Mouse (Mus musculus) gonadal fat pad, adult 2 months (tissue): Measurements from ENCODE around the gene Ufl1. TPM values are rescaled to one million over a fixed set of nuclear protein-coding genes. Genes with fewer than 3 reads are reported as not detected.
"Not testable (repeated sequence)": the region's sequence is repeated elsewhere in the genome, so short reads cannot be mapped to it uniquely, and the experiment has no call there.

Experiments
- DNase-seq: peaks from one replicate; pipeline ENCODE4 v3.0.0-alpha.2; 2012; ENCODE audit warnings: low read depth
- polyA plus RNA-seq: library from polyadenylated mRNA; depleted of rRNA; stranded (reverse); fragments of >200 nt; gene quantifications from 2 replicates; pipeline ENCODE4 v1.2.3, GENCODE M21; 2012; rRNA removed

Gene Ufl1
- 5.5 and 9.5 TPM in 2 replicates for polyA plus RNA-seq

DNA sequence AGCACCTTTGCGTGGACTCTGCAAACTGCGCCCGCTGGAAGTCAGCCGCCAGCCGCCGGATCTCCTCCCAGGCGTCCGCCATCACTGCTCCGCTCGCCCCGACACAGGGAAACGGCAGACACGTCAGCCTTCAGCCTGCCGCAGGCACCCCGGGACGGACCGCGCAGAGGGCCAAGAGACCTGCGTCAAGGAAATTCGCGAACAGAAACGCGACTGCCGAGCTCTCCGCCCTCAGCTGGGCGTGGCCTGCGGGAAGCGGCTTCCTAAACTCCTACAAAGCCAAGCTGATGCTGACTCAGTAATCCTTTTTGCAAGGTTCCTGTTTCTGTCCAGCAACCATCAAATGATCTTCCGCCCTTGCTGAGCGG, at the start of gene Ufl1:
TSS of gene Ufl1 (minus strand) at position 151 of the 368 bp plus-strand sequence.
- peak; percentile 64 for DNase-seq

DNA sequence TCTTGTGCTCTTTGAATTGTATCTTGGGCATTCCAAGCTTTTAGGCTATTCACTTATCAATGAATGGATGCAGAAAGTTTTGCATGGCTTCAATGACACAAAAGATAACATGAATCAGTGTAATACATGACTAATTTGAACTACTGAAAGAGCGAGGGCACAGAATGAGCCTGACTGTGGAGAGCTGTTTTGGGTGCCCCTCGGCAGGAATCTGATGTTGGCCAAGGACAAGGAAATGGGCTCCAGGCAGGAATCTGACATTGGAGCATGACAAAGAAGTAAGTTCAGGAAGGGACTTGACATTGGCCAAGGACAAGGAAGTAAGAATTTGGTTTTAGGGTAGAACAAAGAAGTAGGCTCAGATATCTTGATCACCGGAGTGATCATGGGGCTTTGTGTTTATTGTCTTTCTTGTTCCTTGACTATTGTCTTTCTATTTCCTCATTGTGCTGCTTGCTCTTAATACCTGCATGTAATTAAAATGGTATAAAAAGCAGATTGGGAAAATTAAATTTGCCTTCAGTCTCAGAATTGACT, 44.1 kb upstream of the Ufl1 start:
- no peak for DNase-seq

DNA sequence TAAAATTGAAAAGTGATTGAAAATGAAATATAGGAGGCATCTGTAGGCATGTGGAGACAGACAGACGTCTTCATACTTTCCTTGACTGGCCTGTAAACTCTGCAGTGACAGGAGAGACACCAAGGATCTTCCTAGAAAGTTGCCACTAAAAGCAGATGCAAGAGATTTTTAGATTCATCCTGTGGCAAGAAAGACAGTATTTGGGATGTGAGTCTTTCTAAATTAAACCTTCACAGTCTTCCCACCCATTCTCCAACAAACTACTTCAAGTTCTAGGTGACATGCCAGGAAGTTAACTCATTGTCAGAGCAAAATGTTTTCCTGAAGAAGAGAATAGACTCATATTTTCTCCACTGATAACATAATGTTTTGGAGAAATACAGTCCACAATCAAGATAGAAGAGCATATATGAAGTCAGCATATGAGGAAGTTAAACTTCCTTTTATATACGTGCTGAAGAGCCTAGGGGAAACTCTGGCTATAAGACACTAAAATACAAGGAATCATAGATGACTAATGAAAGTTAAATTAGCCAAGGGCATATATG, 41.1 kb upstream of the Ufl1 start:
- no peak for DNase-seq

DNA sequence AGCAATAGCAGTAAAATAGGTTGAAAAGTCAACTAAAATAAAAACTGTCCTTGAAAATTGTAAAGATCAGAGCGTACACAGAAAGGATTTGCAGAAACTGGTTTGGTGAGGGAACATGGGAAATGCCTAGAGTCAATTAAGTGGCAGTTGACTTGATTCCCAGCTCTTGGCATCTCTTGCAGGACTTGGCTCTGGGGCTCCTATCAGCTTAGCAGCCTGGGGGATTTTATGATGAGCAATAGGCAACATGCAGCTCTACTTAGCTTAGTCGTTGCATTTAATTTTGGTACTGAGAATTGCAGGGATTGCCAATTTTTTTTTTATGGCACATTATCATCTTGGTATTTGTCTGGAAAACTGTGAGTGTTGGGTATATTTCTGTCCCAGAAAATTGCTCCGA, 32.1 kb upstream of the Ufl1 start:
- peak; percentile 27 for DNase-seq

DNA sequence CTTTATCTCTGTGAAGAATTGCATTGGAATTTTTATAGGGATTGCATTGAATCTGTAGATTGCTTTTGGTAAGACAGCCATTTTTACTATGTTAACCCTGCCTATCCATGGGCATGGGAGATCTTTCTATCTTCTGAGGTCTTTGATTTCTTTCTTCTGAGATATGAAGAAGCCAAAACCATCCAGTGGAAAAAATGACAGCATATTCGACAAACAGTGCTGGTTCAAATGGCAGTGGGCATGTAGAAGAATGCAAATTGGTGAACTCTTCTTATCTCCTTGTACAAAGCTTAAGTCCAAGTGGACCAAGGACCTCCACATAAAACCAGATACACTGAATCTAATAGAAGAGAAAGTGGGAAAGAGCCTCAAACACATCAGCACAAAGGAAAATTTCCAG, 3.4 kb upstream of the Ufl1 start:
- DNase-seq, result not testable (repeated sequence)

DNA sequence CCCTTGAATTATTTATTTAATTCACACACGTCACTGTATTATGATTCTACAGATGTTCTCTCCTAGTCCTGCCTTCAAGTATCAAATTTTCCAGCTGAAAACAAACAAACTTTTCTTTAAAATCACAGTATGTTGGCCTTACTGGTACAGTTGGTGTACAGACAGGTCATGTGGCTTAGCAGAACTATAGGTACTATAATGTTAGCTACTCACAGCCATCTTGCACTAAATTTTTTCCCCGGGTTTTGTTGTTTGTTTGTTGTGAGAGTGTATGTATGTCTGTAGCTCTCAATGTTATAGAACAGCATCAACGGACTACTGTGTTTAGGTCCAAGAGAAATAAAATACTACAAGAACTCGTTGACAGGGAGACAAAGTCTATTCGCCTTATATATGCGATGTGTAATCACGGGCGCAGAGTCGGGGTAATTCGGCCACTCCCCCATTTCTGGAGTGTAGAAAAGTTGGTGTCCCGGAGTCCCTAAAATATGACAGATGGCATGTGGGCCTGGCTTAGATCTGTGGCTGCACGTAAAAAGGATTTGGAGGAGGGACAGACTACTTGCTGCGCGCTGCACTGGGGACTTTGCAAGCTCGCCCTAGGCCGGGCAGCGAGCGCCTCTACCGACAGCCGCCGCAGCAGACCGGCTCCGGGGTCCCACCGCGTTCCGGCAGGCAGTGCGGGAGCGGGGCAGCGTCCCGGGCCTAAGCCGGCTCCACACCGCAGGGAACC, 517 bp downstream of the Ufl1 start:
- peak; percentile 12 for DNase-seq

DNA sequence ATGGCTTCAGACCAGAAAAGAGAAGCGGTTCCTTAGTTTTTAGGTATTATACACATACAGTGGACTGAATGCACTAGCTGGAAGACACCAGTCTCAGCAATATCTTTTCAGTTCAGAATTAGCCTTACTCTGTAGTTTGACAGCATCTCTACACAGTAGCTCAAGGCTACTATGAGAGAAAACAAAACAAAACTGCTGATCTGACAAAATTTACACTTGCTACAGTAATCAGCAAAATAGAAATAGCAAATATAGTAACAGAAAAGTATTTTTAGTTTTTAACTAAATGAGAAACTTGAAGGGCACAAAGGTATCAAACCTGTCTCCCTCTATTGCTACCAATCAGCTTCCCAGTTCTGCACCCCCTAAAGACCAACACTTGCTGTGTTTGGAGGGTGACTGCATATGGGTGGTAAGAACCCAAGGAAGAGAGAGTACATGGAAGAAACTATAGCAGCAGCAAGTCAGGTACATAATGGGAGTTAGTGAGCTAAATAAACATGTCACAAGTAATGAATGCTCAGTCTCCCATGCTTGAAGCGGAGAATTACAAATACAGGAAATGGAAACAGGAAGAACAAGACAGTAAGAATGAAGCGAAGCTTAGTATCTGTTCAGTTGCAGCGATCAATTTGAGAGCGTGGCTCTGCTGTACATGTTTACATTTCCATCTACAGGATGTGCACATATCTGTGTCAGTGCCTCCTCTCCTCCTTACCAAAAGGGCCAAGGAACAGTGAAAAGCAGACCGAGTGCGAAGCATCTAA, 8.6 kb downstream of the Ufl1 start:
- no peak for DNase-seq

DNA sequence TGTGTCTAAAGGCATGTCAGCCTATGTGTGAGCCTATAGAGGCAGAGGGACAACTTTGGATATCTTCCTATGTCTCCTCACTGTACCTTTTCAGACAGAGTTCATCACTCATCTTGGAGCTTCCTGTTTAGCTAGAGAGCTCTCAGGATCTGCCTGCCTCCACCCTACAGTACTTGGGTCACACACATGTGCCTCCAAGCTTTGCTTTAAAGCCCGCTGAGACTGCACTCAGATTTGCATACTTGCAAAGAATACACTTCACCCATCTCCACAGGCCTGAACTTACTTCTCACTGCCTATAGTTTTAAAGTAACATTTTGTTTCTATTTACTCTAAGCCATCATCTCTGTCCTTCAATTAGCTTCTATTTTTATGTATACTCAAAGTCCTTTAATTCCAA, 9.7 kb downstream of the Ufl1 start:
- no peak for DNase-seq

DNA sequence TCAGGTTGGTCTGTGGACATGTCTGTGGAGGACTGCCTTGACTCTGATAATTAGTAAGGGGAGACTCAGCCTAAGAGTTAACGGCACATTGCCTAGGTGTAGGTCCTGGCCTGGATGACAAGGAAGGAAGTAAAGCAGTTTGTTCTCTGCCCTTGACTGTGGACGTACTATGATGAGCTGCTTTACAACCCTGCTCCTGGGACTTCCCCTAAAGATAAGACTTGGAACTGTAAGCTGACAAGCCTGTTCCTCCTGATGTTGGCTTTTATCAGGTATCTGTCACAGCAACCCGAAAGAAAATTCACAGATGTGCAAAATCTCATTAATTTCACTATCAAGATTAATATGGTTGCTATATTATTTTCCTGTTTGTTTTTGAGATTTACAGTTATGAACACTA, 14.5 kb downstream of the Ufl1 start:
- no peak for DNase-seq

DNA sequence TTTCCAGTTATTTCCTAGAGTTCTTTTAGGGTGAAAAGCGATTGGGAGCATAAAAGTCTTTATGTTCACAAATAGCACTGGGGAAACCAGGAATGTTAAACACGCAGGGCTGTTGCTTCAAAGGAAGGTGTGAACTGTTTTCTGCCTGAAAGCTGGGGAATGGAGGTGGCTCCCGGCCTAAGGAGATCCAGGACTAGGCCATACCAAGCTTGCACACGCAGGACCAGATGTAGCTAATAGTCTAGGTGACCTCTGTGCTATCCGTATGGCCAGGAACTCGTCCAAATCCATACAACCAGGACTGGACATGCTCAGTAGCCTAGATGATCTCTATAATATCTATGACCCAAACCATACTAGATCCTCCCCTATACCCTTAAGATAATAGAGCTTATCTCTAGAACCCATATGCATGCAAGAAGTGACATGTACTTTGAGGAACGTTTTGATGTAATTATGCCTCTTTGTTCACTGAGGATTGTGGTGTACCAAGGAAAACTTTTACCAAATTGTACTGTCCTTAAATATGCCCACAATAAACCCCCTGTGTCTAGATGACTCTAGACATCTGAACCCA, 23.7 kb downstream of the Ufl1 start:
- no peak for DNase-seq

DNA sequence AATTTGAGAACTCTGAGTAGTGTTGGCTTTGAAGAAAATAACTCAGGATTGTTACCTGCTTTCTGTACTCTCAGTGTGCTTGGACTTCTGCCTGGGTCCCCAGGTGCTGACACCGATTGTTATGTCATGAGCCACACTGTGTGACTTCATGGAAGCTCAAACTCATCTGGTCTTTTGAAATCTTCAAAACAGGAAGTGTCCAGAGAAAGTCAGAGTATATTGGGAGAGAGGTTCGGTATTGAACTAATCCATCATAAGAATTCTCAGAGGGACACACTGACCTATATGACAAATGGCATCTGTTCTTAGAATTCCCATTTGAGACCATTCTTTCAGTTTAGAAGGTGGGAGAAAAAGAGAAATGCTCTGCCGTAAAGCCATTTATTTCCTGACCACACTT, 38.8 kb downstream of the Ufl1 start, which contains the start of gene Fhl5:
TSS of gene Fhl5 (minus strand) at position 101 of the 400 bp plus-strand sequence.
- no peak for DNase-seq

DNA sequence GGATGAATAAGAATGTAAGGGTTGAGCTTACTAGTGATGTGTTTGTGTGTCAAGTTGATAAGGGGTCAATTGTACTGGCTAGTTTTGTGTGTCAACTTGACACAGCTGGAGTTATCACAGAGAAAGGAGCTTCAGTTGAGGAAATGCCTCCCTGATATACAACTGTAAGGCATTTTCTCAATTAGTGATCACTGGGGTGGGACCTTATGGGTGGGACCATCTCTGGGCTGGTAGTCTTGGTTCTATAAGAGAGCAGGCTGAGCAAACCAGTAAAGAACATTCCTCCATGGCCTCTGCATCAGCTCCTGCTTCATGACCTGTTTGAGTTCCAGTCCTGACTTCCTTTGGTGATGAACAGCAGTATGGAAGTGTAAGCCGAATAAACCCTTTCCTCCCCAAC, 46.0 kb downstream of the Ufl1 start:
- not testable (repeated sequence) for DNase-seq

DNA sequence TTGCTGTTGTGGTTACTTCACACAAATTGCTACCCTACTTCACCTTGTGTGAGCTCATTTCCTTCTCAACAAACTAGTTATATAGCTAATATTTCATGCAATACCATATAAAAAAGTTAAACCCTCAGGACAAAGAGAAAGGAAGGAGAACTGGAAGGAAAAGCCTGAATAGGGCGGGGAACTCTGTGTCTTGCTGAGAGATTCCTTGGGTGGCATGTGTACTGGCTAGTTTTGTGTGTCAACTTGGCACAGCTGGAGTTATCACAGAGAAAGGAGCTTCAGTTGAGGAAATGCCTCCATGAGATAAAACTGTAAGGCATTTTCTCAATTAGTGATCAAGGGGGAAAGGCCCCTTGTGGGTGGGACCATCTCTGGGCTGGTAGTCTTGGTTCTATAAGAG, 47.9 kb downstream of the Ufl1 start:
- not testable (repeated sequence) for DNase-seq

DNA sequence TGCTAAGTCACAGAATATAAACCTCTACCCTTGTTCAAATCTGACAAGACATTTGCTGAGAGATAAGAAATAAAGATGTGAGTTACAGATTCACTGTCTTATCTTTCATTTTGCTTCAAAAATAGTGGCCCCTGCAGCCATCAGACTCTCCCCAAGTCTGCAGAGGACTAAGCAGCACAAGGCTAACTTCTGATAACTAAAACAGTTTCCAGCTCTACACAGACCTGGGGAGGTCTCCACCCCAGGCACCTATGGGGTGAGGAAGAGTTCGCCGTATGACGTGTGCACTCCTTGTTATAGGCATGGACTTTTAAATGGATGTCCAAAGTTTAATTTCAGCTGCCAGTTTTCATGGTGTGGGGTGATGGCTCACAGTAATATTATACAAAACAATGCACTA, 49.1 kb downstream of the Ufl1 start:
- DNase-seq, result no peak

DNA sequence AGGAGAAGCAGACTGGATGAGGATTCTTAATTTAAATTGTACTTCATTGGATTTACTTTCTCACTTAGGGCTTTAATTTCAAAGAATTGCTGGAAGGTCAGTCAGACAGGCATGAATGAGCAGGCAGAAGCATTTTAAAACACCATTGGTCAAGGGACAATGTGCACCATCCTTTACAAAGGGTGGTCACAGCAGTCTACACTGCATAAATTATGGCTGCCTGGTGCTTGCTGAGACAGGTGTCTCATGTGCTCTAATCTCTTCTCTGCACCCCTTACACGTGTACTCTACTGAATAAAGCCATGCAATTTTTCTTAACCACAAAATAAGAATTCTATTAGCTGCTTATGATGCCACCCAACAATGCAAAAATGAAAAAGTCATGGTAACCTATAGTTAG, 54.1 kb downstream of the Ufl1 start:
- DNase-seq, result no peak

DNA sequence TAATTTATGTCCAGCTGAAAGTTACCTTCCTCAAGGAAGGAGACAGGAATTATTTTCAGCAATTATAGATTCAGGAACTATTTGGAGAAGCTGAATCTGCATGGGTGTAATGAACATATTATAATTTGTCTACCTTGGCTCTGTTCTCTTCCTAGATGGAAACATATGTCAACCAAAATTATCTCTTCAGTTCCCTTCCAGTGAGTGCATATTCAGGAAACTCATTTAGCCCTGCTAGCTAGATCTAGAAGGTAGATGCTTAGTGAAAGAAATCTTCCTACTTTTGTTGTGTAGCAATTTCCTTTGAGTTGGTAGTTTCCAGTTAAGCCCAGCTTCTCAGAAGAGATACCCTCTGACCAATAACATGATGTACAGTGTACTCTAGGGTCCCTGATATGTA, 59.7 kb downstream of the Ufl1 start:
- DNase-seq, result no peak

DNA sequence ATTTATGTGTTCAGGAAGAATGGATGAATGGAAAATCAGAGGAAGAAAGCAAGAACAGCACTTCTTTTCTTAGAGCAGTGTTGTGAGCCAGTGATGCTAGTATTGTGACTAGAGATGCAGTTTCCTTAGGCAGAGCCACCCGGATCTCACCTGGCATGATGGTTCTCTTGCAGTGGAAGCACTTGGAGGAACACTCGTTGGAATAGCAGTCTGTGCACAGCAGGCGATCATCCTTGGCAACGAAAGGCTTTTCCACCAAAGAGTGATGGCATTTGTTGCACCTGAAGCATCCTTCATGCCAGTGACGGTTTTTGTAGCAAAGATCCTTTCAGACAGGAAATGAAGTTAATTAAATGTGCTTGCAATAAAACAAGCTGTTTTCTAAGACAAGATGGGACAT, 68.2 kb downstream of the Ufl1 start:
- DNase-seq, result no peak

DNA sequence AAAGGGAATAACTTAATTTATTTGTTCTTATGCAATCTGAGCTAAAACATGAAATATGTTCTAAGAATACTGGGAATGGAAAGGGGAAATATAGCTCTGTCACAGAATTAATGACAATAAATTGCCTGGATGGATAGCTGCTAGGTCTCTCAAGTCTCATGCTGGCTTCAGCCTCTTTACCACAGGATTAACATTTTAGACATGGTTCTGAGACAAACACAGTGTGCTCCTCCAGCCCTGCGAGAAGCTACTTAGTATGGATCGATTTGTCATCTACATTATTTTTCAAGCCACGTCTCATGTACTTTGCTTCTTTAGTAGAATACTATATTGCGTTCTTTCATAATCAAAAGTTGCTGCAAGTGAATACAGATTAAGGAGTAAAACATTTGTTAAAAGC, 75.5 kb downstream of the Ufl1 start:
- no peak for DNase-seq
